Mouse (Mus musculus): ENCODE data around the gene Kptn.

DNA sequence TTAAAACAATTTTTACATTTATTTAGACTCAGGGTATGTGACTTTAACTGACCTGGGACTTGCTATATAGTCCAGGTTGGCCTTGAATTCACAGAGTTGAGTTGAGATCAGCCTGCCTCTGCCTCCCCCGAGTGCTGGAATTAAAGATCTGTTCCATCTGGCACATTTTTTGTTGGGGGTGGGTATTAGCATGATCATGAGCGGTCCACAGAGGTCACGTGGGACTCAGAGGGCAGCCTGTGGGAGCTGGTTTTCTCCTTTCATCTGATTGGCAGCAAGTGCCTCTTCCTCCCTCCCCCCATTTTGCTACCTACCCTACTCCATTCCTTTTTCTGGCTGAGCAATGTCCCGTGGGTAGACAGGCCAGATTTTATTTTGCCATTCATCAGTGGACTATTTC lies 39.1 kb upstream of the Kptn start:
- no peak for TF ChIP-seq CTCF (IDR thresholded peaks at IDR 0.05; ENCODE audit: borderline replicate concordance, control insufficient read depth, extremely low read depth, insufficient read depth, low read length, poor library complexity)
- no peak for TF ChIP-seq POLR2A (IDR thresholded peaks at IDR 0.05; ENCODE audit: control insufficient read depth, extremely low read depth, insufficient read depth, low read length, poor library complexity)

Measured in thymus, adult 2 months (tissue).